Mouse (Mus musculus) monocyte, adult 2 months (primary cell): ENCODE data around the gene Wasf2.

Experiments used
- DNase-seq, 2 experiments: peaks; one replicate each; pipeline ENCODE4 v3.0.0; 2022; ENCODE audit warnings: low spot score in 2 of 2, low read depth in 1 of 2

Wasf2 gene

GRCm38 (mm10) chr4:133121974-133122637, 8.2 kb upstream of the Wasf2 start:
- DNase-seq: no peak

- DNase-seq: no peak
Measured at GRCm38 (mm10) chr4:133127079-133127478, 3.2 kb upstream of the Wasf2 start.

- no peak for DNase-seq
Measured at GRCm38 (mm10) chr4:133127894-133128293, 2.4 kb upstream of the Wasf2 start.

GRCm38 (mm10) chr4:133129391-133129790, 914 bp upstream of the Wasf2 start:
- no peak for DNase-seq

GRCm38 (mm10) chr4:133130890-133131741, 811 bp downstream of the Wasf2 start:
- peak in 1 of 2 experiments; percentile 41 for DNase-seq

- DNase-seq: peak; percentile 27 to 37
Measured at GRCm38 (mm10) chr4:133132027-133132426, 1.7 kb downstream of the Wasf2 start.

GRCm38 (mm10) chr4:133136946-133137345, 6.6 kb downstream of the Wasf2 start:
- DNase-seq: no peak

- DNase-seq: no peak
Measured at GRCm38 (mm10) chr4:133138971-133139370, 8.7 kb downstream of the Wasf2 start.

- DNase-seq: no peak
Measured at GRCm38 (mm10) chr4:133155006-133155405, 24.7 kb downstream of the Wasf2 start.

GRCm38 (mm10) chr4:133155726-133156125, 25.4 kb downstream of the Wasf2 start:
- no peak for DNase-seq

- no peak for DNase-seq
Measured at GRCm38 (mm10) chr4:133156422-133156821, 26.1 kb downstream of the Wasf2 start.

GRCm38 (mm10) chr4:133156831-133157230, 26.5 kb downstream of the Wasf2 start:
- no peak for DNase-seq

GRCm38 (mm10) chr4:133159127-133159526, 28.8 kb downstream of the Wasf2 start:
- peak; percentile 13 to 64 for DNase-seq

- DNase-seq: peak; percentile 32 to 59
Measured at GRCm38 (mm10) chr4:133159646-133160045, 29.3 kb downstream of the Wasf2 start.

GRCm38 (mm10) chr4:133160211-133160610, 29.9 kb downstream of the Wasf2 start:
- DNase-seq: no peak

GRCm38 (mm10) chr4:133160821-133161220, 30.5 kb downstream of the Wasf2 start:
- no peak for DNase-seq

GRCm38 (mm10) chr4:133162196-133162595, 31.9 kb downstream of the Wasf2 start:
- DNase-seq: no peak

- no peak for DNase-seq
Measured at GRCm38 (mm10) chr4:133166773-133167172, 36.5 kb downstream of the Wasf2 start.

GRCm38 (mm10) chr4:133169237-133170055, 39.1 kb downstream of the Wasf2 start:
- peak; percentile 64 to 74 for DNase-seq

GRCm38 (mm10) chr4:133170056-133170524, 39.8 kb downstream of the Wasf2 start:
- DNase-seq: peak; percentile 71

- no peak for DNase-seq
Measured at GRCm38 (mm10) chr4:133170616-133171015, 40.3 kb downstream of the Wasf2 start.
